Mouse (Mus musculus) liver, embryonic 11.5 days (tissue): ENCODE data around the gene Angptl8. TPM values are rescaled to one million over a fixed set of nuclear protein-coding genes. Genes with fewer than 3 reads are reported as not detected.

Experiments used
- ATAC-seq: fragments of 200-750 bp; cut with Nextera tagmentation; replicated peaks from 2 replicates; pipeline ENCODE4 v1.8.0; 2017; ENCODE audit warnings: moderate number of reproducible peaks, mild to moderate bottlenecking, moderate TSS enrichment, moderate library complexity; ENCODE audit not compliant: low FRiP score
- DNase-seq: peaks from one replicate; pipeline ENCODE4 v3.0.0-alpha.2; 2017; ENCODE audit warnings: low spot score
- H3K27ac ChIP-seq: fragments of 300-500 bp; sonication (generic); 2 replicates; pipeline ENCODE4 v1.5.1; 2014; ENCODE audit warnings: mild to moderate bottlenecking, low read depth, low read length, control low read depth
- H3K27me3 ChIP-seq: fragments of 300-500 bp; sonication (generic); replicated peaks from 2 replicates; pipeline ENCODE4 v1.6.1; 2014; ENCODE audit warnings: low read length, mixed read lengths; ENCODE audit not compliant: control insufficient read depth, insufficient read depth
- H3K36me3 ChIP-seq: fragments of 300-500 bp; sonication (generic); 2 replicates; pipeline ENCODE4 v1.6.1; 2014; ENCODE audit warnings: mild to moderate bottlenecking, low read length, moderate library complexity, mixed read lengths; ENCODE audit not compliant: control insufficient read depth, insufficient read depth
- H3K4me1 ChIP-seq: fragments of 300-500 bp; sonication (generic); replicated peaks from 2 replicates; pipeline ENCODE4 v1.6.1; 2014; ENCODE audit warnings: low read length, mixed read lengths; ENCODE audit not compliant: control insufficient read depth, insufficient read depth
- H3K4me2 ChIP-seq: fragments of 300-500 bp; sonication (generic); 2 replicates; pipeline ENCODE4 v1.6.1; 2014; ENCODE audit warnings: mild to moderate bottlenecking, control low read depth, moderate library complexity
- H3K4me3 ChIP-seq: fragments of 300-500 bp; sonication (generic); 2 replicates; pipeline ENCODE4 v1.5.1; 2014; ENCODE audit warnings: low read depth, low read length, control low read depth
- H3K9ac ChIP-seq: fragments of 300-500 bp; sonication (generic); 2 replicates; pipeline ENCODE4 v1.6.1; 2014; ENCODE audit warnings: low read depth, low read length, control low read depth
- H3K9me3 ChIP-seq: fragments of 300-500 bp; sonication (generic); 2 replicates; pipeline ENCODE4 v1.6.1; 2016; ENCODE audit warnings: low read length, inconsistent platforms, mixed read lengths; ENCODE audit not compliant: control insufficient read depth
- WGBS: fragments of 180-500 bp; shearing (Covaris S2); extraction: QIAGEN DNeasy Blood & Tissue Kit; methylation state at CpG from one replicate; pipeline ENCODE4 v1.1.7; 2014; 5-methylcytosine and 5-hydroxymethylcytosine counted together
- polyA plus RNA-seq: library from polyadenylated mRNA; unstranded; fragments of >200 nt; fragmentation: Nextera tagmentation; extraction: Ambion mirVana; gene quantifications from 2 replicates; pipeline ENCODE4 v1.2.1, GENCODE M21; 2014

Angptl8 gene
- polyA plus RNA-seq, 1 experiment from 2014 or later = 17.4 TPM

- Histone ChIP-seq H3K4me1 (peaks cover 41% of the 10 kb centered on the region), H3K4me3 (no peak overlapping the region), H3K36me3 (peaks cover 6% of the 10 kb centered on the region), H3K27me3 (no peaks in the 10 kb centered on the region), H3K4me2 (peak overlapping the region; percentile 54), H3K27ac (peak overlapping the region; percentile 82; the same call in 1 of the 2 replicates), H3K9ac (no peak overlapping the region), H3K9me3 (no peaks in the 10 kb centered on the region)
- WGBS = 30% methylated on average over 3 of the region's 3 CpGs
- ATAC-seq = no peak
- DNase-seq = no peak
These were observed 12.1 kb downstream of the Angptl8 start for GRCm38 (mm10) chr9:21847425-21847824.

GRCm38 (mm10) chr9:21847926-21848325 is 12.6 kb downstream of the Angptl8 start:
- Histone ChIP-seq H3K4me2 (no peak overlapping the region; the same call in 1 of the 2 replicates), H3K36me3 (peaks cover 2% of the 10 kb centered on the region; the same call in 1 of the 2 replicates), H3K27me3 (no peaks in the 10 kb centered on the region), H3K9me3 (no peaks in the 10 kb centered on the region), H3K4me3 (no peak overlapping the region), H3K27ac (peak overlapping the region; percentile 82), H3K9ac (no peak overlapping the region), H3K4me1 (peaks cover 40% of the 10 kb centered on the region)
- 35% methylated on average over 10 of the region's 10 CpGs for WGBS
- ATAC-seq (no peak), DNase-seq (no peak)

- Histone ChIP-seq H3K9me3 (no peaks in the 10 kb centered on the region), H3K9ac (no peak overlapping the region), H3K36me3 (no peaks in the 10 kb centered on the region), H3K4me1 (peaks cover 41% of the 10 kb centered on the region), H3K4me2 (peak overlapping the region; percentile 23), H3K27me3 (no peaks in the 10 kb centered on the region), H3K4me3 (no peak overlapping the region), H3K27ac (0 out of 2 replicates have a peak overlapping the region, but pooled peaks have one; percentile 7)
- WGBS = 66% methylated on average over 7 of the region's 7 CpGs
- no peak for ATAC-seq
- no peak for DNase-seq
These were observed 14.7 kb downstream of the Angptl8 start for GRCm38 (mm10) chr9:21849691-21850677.

DNA sequence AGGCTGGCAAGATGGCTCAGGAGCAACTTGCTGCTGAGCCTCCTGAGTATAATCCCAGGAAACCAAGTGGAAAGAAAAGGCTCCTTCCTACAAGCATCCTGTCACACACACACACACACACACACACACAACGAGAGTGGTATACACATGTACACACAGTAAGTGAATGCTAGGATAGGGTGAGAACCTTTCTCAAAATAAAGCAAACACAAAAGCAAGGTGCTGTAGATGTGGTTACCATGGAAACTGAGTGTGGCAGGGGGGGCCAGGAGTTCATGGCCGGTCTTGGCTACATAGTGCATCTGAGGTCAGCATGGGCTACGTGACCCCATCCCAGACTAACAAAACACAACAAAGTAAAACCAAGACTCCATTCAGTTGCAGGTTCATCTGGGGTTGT is 15.8 kb downstream of the Angptl8 start:
- H3K4me2 ChIP-seq = peak overlapping the region; percentile 79
- H3K36me3 ChIP-seq = no peaks in the 10 kb centered on the region
- DNase-seq (no peak), ATAC-seq (no peak)
- H3K4me3 ChIP-seq = peak overlapping the region; percentile 64; the same call in 1 of the 2 replicates
- no peak overlapping the region for H3K9ac ChIP-seq
- peaks cover 37% of the 10 kb centered on the region for H3K4me1 ChIP-seq
- H3K9me3 ChIP-seq = no peaks in the 10 kb centered on the region
- no peak overlapping the region for H3K27ac ChIP-seq
- H3K27me3 ChIP-seq = no peaks in the 10 kb centered on the region
- 71% methylated on average over 3 of the region's 3 CpGs for WGBS

DNA sequence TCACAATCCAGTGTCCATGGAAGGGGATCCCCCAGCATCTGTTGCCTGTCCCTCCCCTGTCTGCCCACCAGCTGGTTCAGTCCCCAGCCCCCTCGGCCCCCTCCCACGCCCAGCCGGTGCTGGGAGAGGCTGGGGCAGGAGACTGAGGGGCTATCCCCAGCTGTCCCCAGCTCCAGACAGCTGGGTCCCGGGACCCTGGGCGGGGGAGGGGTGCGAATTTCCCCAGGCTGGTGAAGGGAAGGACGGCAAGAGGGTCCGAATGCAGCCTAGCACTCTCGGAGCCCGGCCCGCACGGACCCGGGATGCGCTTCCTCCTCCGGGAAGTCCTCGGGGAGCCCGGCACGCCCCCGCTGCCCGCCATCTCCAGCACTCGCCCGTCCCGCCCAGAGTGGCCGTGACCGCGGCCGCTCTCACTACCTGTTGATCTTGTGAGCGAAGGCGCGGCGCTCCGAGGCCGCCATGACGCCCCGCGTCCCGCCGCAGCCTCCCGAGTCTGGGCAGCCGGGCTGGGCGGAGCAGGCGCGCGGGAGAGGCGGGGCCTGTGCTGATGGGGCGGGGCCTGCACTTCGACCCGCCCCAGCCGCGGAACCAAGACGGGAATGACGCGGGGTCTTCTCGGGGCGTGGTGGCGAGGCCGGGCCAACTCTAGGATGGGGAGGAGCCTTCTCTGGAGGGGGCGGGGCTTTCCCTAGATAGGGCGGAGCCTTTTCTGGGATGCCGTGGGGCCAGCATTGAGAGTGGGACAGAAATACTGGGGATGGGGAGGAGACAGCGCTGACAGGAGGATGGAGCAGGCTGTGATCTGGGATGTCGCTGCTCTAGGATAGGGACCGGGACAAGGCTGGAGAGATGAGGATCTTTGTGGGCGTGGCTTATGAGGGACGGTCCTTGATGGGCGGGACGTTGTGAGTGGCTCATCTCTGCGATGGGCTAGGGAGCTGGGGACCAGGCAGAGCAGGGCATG is 17.1 kb downstream of the Angptl8 start, which contains the start of gene Dock6:
Dock6 (minus strand) TSS at position 508 of the 964 bp plus-strand sequence.
- Histone ChIP-seq H3K36me3 (no peaks in the 10 kb centered on the region), H3K27me3 (no peaks in the 10 kb centered on the region), H3K4me3 (peak within 1 kb of the TSS; percentile 64), H3K9ac (peak within 1 kb of the TSS; percentile 70), H3K27ac (no peak within 1 kb of the TSS), H3K9me3 (no peaks in the 10 kb centered on the region), H3K4me1 (peaks cover 30% of the 10 kb centered on the region), H3K4me2 (peak within 1 kb of the TSS; percentile 79)
- WGBS = under 1% methylated on average over 67 of the region's 68 CpGs
- peak; percentile 93 for DNase-seq
- ATAC-seq = peak; percentile 93

DNA sequence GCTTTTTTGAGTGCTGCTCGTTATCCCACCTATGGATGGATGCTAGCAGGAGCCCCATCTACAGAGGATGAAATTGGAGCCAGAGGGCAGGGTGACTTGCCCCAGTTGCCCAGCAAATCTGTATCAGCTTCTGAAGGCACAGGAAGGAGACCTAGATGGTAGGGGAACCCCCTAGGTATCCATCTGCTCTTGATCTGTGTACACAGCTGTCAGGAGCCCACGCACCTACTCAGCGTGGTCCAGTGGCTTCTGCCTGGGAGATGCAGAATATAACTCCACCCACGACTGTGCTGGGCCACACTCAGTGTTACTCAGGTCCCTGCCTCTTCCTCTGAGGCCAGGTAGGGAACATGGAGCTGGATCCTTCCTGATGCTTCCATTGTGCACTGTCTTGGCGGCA is 18.7 kb downstream of the Angptl8 start:
- H3K4me1 ChIP-seq = peaks cover 18% of the 10 kb centered on the region
- ATAC-seq = no peak

GRCm38 (mm10) chr9:21854894-21855293 is 19.6 kb downstream of the Angptl8 start:
- 82% methylated on average over 6 of the region's 6 CpGs for WGBS
- Histone ChIP-seq H3K4me2 (no peak overlapping the region), H3K27ac (no peak overlapping the region), H3K9me3 (no peaks in the 10 kb centered on the region), H3K36me3 (no peaks in the 10 kb centered on the region), H3K4me3 (no peak overlapping the region), H3K9ac (no peak overlapping the region), H3K4me1 (peaks cover 16% of the 10 kb centered on the region), H3K27me3 (no peaks in the 10 kb centered on the region)
- DNase-seq (no peak), ATAC-seq (no peak)

More for the DNA sequence above, 18.7 kb downstream of the Angptl8 start:
- no peaks in the 10 kb centered on the region for H3K9me3 ChIP-seq
- H3K36me3 ChIP-seq = no peaks in the 10 kb centered on the region
- no peak overlapping the region for H3K9ac ChIP-seq
- H3K4me3 ChIP-seq = no peak overlapping the region
- no peak overlapping the region for H3K4me2 ChIP-seq
- DNase-seq = no peak
- no peaks in the 10 kb centered on the region for H3K27me3 ChIP-seq
- H3K27ac ChIP-seq = no peak overlapping the region
- 76% methylated on average over 5 of the region's 5 CpGs for WGBS

DNA sequence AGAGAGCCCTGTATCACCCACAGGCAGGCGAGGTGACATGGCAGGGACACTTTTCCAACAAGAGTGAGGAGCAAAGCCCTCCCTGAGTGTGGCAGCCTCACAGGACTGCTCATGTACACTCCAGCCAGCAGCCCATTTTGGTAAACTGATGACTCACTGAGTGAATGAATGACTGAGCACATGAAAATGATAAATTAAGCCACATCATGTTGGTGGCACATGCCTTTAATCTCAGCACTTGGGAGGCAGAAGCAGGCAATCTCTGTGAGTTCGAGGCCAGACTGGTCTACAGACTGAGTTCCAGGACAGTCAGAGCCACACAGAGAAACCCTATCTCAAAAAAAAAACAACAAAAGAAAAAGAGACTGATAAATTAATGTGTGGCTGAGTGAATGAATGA is 22.2 kb downstream of the Angptl8 start:
- H3K27ac ChIP-seq = no peak overlapping the region
- H3K9ac ChIP-seq = no peak overlapping the region
- ATAC-seq (no peak), DNase-seq (no peak)
- H3K27me3 ChIP-seq = no peaks in the 10 kb centered on the region
- peaks cover 2% of the 10 kb centered on the region; the same call in 1 of the 2 replicates for H3K4me1 ChIP-seq
- H3K36me3 ChIP-seq = no peaks in the 10 kb centered on the region
- no peak overlapping the region for H3K4me3 ChIP-seq
- H3K9me3 ChIP-seq = peaks cover 3% of the 10 kb centered on the region; the same call in 1 of the 2 replicates
- no peak overlapping the region for H3K4me2 ChIP-seq
- 75% methylated on average over 2 of the region's 2 CpGs for WGBS
